Mouse (Mus musculus) left cerebral cortex, adult 8-10 months (tissue): ENCODE data around the gene Cbwd1. TPM values are rescaled to one million over a fixed set of nuclear protein-coding genes. Genes with fewer than 3 reads are reported as not detected.
A peak's percentile ranks its signal among the peaks of the same experiment; 100 is the strongest.
"Not testable (repeated sequence)": the region's sequence is repeated elsewhere in the genome, so short reads cannot be mapped to it uniquely, and the experiment has no call there.

ENCODE experiments used
- DNase-seq, 2 experiments: peaks; one replicate each; pipeline ENCODE4 v3.0.0; 2022; ENCODE audit warnings: low spot score in 2 of 2
- microRNA-seq, 2 experiments: library from miRNA; unstranded; fragments of <30 nt; microRNA quantifications; one replicate each; pipeline ENCODE4 v1.2.0; 2022
- total RNA-seq, 4 experiments: library from RNA; stranded (reverse); gene quantifications; 2 replicates each; pipeline ENCODE4 v1.2.4; 2022

Gene Cbwd1
- total RNA-seq, 4 experiments from 2014 or later: 12.2 to 15.8 (median 15.3) TPM

DNA sequence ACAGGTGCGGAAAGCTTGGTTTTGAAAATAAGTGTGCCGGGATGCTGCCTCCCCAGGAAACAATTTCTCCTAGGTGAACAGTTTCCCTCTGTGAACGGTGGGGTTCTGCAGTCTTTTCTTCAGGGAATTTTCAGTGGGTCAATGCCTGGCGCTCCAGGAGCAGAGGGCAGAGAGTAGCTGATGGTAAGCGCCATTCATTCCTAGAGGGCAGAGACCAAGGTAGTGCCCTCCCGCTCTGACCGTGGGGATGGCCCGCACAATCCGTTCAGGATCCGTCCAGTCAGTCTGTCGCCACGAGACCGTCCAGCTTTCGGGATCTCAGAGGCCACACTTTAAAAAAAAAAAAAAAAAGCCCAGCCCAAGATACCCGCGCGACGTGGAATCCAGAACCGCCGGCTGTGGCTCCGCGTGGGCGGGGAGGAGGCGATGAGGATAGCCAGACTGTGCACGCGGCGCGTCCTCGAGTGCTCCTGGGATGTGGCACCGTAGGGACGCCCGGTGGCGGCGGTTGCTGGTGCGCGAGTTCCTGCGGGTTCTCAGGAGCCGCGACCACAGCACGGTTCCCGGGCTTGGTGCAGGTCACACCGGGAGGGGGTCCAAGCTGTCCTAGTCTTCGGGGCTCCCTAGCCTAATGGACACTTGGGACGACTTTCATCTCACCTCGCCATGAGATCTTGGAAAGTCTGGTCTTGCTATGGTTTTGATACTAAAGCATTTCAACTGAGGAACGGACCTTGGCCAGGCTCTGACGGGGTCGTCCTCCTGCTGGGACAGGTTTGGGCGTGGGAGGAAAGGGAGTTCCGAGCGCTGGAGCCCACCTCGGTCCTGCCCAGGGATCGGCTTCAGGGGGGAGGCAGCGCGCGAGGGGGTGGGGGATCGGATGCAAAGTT is 64.2 kb downstream of the Cbwd1 start:
- no peak for DNase-seq

DNA sequence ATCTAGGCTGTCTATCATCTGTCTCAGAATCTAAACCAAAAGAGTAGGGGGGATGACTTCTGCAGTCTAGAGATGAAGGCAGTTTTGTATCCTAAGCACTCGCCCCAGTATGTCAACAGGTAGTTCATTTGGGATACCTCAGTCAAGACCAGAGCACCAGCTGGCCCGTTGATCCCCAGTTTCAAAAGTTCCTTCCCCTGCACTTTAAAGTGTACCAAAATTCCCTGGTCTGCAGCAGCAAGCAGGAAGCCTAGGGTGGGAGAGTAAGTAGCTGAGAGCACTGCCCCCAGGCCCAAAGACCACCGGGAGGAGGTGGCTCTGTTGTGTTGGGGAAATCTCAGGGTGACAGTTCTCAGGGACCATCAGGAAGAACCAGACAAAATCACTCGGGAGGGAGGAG is 64.9 kb downstream of the Cbwd1 start:
- no peak for DNase-seq

DNA sequence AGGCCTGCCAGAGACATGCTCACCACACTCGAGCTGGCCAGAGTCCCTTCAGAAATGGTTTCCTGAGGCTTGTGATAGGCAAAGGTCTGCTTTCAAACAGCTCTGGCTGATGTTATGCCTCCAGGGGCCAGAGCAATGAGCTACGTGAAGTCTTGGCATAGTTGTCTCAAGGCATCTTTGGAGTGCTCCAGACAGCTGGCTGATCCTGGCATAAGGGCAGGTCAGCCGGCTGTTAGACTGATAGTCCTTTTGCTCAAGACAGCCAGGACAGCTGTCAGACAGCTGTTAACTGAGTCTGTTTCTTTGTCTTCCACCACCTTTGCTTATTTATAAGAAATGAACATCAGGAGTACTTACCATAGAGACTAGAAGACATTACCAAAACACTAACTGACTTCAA is 74.5 kb downstream of the Cbwd1 start:
- no peak for DNase-seq

DNA sequence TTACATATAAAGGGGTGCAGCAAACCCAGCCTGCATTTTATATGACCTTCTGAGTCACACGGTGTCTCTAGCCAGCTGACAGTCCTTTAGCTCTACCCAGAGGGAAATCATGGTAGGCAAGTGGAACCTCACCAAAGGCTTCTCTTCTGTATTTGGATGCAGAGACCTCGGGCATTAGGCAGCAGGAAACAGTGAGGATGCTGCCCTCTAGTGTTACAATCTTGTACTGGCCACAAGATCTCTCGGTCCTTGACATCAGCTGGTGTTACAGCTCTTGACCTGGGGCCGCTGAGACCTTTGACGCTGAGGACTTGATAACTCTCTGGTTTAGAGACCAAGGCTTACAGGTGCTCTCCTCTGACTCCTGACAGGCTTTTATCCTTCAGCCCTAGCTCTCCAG is 75.9 kb downstream of the Cbwd1 start:
- no peak for DNase-seq

DNA sequence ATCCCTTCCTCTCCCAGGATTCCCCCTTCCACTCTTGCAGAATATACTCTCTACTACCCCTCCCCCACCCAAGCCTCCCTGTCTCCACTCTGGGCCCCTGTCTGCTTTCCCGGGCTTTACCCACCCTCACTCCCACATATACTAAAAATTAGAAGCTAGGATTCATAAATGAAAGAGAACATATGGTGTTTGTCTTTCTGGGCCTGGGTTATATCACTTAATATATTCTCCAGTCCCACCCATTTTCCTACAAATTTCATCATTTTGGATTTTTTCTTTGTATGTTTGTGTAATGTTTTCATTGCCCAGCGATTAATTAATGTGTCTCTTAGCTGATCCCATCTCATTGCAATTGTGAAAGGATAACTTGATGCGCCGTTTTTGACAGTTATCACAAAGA is 80.2 kb downstream of the Cbwd1 start:
- DNase-seq: no peak

DNA sequence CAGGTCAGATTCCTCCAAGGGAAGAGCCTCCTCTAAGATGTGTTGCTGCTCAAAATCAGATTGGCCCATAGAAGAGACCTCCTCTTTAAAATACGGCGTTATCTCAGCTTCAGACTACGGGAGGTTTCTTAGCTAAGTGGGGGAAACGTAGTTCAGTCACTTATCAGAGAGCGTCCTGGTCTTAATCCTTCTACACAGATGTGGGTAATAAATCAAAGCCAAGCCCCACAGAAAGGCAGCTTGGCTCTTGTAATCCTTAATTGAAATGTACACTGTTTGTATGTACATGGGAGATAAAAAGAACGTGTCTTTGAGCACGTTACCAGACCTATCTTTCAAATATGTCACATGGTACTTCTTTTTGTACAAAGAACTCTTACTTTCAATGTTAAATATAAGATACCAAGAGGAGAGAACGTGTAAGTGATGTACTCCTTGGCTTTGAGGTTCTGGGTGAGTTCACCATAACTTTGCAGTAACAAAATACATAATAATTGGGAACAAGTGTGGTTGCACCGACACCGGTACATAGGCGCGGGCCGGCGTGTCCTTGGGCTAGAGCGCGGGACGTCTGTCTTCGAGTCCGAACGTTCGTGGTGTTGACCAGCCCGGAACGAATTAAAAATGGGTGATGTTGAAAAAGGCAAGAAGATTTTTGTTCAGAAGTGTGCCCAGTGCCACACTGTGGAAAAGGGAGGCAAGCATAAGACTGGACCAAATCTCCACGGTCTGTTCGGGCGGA is 86.1 kb downstream of the Cbwd1 start, which contains the start of gene Gm10053:
Gm10053 (plus strand) TSS at position 558 of the 742 bp plus-strand sequence.
- not testable (repeated sequence) for DNase-seq

DNA sequence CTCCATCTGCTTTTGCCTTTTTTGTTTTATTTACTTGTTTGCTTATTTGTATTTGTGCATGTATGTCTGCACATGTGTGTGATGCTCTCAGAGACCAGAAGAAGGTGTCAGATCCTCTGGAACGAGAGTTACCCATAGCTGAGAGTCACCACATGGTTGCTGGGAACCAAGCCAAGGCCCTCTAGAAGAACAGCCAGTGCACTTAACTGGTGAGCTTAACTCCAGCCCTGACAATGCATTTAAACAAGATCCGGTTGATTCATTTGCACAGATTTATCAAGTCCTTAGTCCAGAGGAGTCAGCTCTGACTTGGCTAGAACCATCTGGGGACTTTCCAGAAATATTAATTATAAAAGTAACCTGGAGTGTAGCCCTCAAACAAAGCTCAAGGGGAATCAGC is 87.5 kb downstream of the Cbwd1 start:
- no peak for DNase-seq

DNA sequence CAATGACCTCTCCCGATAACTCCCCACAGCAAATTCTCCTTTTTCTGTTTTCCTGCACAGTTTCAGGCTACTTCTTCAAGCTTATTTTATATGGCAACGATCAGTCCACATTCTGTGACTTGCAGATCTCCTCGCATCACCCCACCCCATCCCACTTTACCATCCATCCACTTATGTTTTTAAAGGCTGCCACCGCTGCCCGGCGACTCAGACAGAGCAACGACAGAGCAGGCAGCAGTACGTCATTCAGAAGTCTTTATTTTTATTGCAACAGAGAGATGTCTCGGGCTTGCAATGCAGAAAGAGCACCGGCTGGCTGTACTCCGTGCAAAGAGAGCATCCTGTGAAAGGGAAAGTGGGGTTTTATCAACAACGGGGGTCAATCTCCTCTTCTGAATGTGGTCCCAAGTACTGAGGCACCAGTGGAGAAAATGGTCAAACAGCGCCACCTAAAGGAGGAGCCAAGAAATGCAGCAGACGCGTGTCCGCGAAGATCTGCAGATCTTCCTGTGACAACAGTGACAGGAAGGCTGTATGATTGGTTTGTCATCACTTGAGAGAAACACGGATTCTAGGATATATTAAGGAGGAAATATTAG is 90.3 kb downstream of the Cbwd1 start:
- DNase-seq: peak; percentile 20 to 73

Small RNAs within 50 kb of the gene (microRNA-seq; reads per million reads assigned to microRNA genes)
- 0 reads per million in 2 experiments for gene Mir3084-1

Other genes with a start within 250 kb of the Cbwd1 start
- gene Pgm5, start 99.8 kb downstream of the Cbwd1 start, total RNA-seq: 1 to 10 TPM; 5.0 to 6.8 (median 6.3) TPM
- 100 to 1,000 TPM; 176 to 189 (median 186) TPM for gene Gm10053, start 85.9 kb downstream of the Cbwd1 start, total RNA-seq
- not detected for gene Foxd4, start 60.4 kb downstream of the Cbwd1 start, total RNA-seq
- 1 to 10 TPM; 3.2 to 9.1 (median 4.0) TPM for gene Dock8, start 37.9 kb upstream of the Cbwd1 start, total RNA-seq